Mouse (Mus musculus) myocyte (in vitro differentiated cells): ENCODE measurements at regions not wholly inside any gene's neighbourhood (a gene's known extent, or its start where the extent isn't known, plus 50 kb on each side); places are given as distances from the start of the nearest gene placed in this dataset.

Source experiments
- H3K27me3 ChIP-seq: one replicate; pipeline ENCODE4 v1.6.1; 2011; ENCODE audit not compliant: control insufficient read depth, insufficient read depth, insufficient read length
- H3K36me3 ChIP-seq: one replicate; pipeline ENCODE4 v1.6.1; 2011; ENCODE audit not compliant: control insufficient read depth, insufficient read depth
- H3K4me2 ChIP-seq: one replicate; pipeline ENCODE4 v1.6.1; 2011; ENCODE audit warnings: low read depth, control low read depth
- H3K4me3 ChIP-seq: one replicate; pipeline ENCODE4 v1.5.1; 2011; ENCODE audit warnings: mild to moderate bottlenecking, control low read depth, moderate library complexity
- H3K79me2 ChIP-seq: one replicate; pipeline ENCODE4 v1.6.1; 2011; ENCODE audit not compliant: control insufficient read depth, insufficient read depth
- H3ac ChIP-seq: one replicate; pipeline ENCODE4 v1.6.1; 2011; ENCODE audit not compliant: control insufficient read depth, insufficient read length
- CEBPB ChIP-seq: IDR thresholded peaks from 2 replicates; pipeline ENCODE4 v1.6.1; 2011; ENCODE audit warnings: mild to moderate bottlenecking, moderate library complexity; ENCODE audit not compliant: poor library complexity, insufficient read depth, severe bottlenecking
- E2F4 ChIP-seq: IDR thresholded peaks from one replicate; pipeline ENCODE4 v1.6.1; 2011; ENCODE audit warnings: mild to moderate bottlenecking, control low read depth, moderate library complexity; ENCODE audit not compliant: insufficient read depth
- MAX ChIP-seq: IDR thresholded peaks from one replicate; pipeline ENCODE4 v1.6.1; 2011; ENCODE audit warnings: low read depth, mild to moderate bottlenecking, control low read depth
- MYOD1 ChIP-seq, 3 experiments: IDR thresholded peaks; one replicate each; pipeline ENCODE4 v1.6.1; 2011; ENCODE audit warnings: control low read depth in 2 of 3, low read depth in 2 of 3, mild to moderate bottlenecking in 2 of 3, moderate library complexity in 1 of 3; ENCODE audit not compliant: insufficient read length in 2 of 3, control insufficient read depth in 1 of 3
- MYOG ChIP-seq, 3 experiments: IDR thresholded peaks; one replicate each; pipeline ENCODE4 v1.6.1; 2011; ENCODE audit warnings: control low read depth in 2 of 3, low read depth in 2 of 3, mild to moderate bottlenecking in 2 of 3; ENCODE audit not compliant: insufficient read length in 2 of 3, control insufficient read depth in 1 of 3, insufficient read depth in 1 of 3
- POLR2A ChIP-seq: IDR thresholded peaks from one replicate; pipeline ENCODE4 v1.6.1; 2011; ENCODE audit warnings: low read depth, mild to moderate bottlenecking, control low read depth, moderate library complexity; ENCODE audit not compliant: insufficient read length
- POLR2AphosphoS2 ChIP-seq: IDR thresholded peaks from one replicate; pipeline ENCODE4 v1.6.1; 2011; ENCODE audit warnings: low read depth, control low read depth; ENCODE audit not compliant: insufficient read length
- REST ChIP-seq: IDR thresholded peaks from one replicate; pipeline ENCODE4 v1.6.1; 2011; ENCODE audit warnings: mild to moderate bottlenecking, control low read depth, moderate library complexity; ENCODE audit not compliant: insufficient read depth, insufficient read length
- SRF ChIP-seq: IDR thresholded peaks from one replicate; pipeline ENCODE4 v1.6.1; 2011; ENCODE audit warnings: low read depth; ENCODE audit not compliant: control insufficient read depth, insufficient read length
- TCF12 ChIP-seq: IDR thresholded peaks from one replicate; pipeline ENCODE4 v1.6.1; 2011; ENCODE audit warnings: mild to moderate bottlenecking, control low read depth; ENCODE audit not compliant: poor library complexity, insufficient read depth, severe bottlenecking
- TCF3 ChIP-seq: IDR thresholded peaks from one replicate; pipeline ENCODE4 v1.6.1; 2011; ENCODE audit warnings: low read depth, control low read depth; ENCODE audit not compliant: insufficient read length
- USF1 ChIP-seq: IDR thresholded peaks from one replicate; pipeline ENCODE4 v1.6.1; 2011; ENCODE audit warnings: low read depth, mild to moderate bottlenecking, control low read depth, moderate library complexity

GRCm38 (mm10) chr3:140949880-140950662 is 262.1 kb downstream of the Pdha2 start:
- H3ac ChIP-seq = no peak overlapping the region
- H3K36me3 ChIP-seq = no peaks in the 10 kb centered on the region
- no peaks in the 10 kb centered on the region for H3K79me2 ChIP-seq
- H3K27me3 ChIP-seq = no peaks in the 10 kb centered on the region
- TF ChIP-seq REST (no peak), MAX (no peak), E2F4 (no peak), POLR2AphosphoS2 (no peak), POLR2A (no peak), MYOD1 (IDR thresholded peaks at IDR 0.05; ENCODE audit: control insufficient read depth in 1 of 3, insufficient read length in 2 of 3, low read depth in 2 of 3) (no peak), SRF (no peak), USF1 (no peak), CEBPB (no peak), TCF3 (no peak)
- H3K4me3 ChIP-seq = no peak overlapping the region
- no peak overlapping the region for H3K4me2 ChIP-seq

- H3K27me3 ChIP-seq = no peaks in the 10 kb centered on the region
- H3ac ChIP-seq = no peak overlapping the region
- no peak overlapping the region for H3K4me2 ChIP-seq
- H3K4me3 ChIP-seq = no peak overlapping the region
- H3K79me2 ChIP-seq = no peaks in the 10 kb centered on the region
- no peak for TF ChIP-seq USF1
- no peak for TF ChIP-seq MYOD1 (IDR thresholded peaks at IDR 0.05; ENCODE audit: control insufficient read depth in 1 of 3, insufficient read length in 2 of 3, low read depth in 2 of 3)
- TF ChIP-seq MYOG (IDR thresholded peaks at IDR 0.05; ENCODE audit: control insufficient read depth in 1 of 3, insufficient read depth in 1 of 3, insufficient read length in 2 of 3, low read depth in 2 of 3) = no peak
- no peak for TF ChIP-seq TCF3
- TF ChIP-seq POLR2AphosphoS2 = no peak
- TF ChIP-seq POLR2A = no peak
- TF ChIP-seq E2F4 = no peak
- no peak for TF ChIP-seq SRF
- TF ChIP-seq CEBPB = no peak
- no peak for TF ChIP-seq REST
- TF ChIP-seq MAX = no peak
- no peak for TF ChIP-seq TCF12
- H3K36me3 ChIP-seq = no peaks in the 10 kb centered on the region
Measured at GRCm38 (mm10) chr3:140942450-140942849, 269.7 kb downstream of the Pdha2 start.

- no peaks in the 10 kb centered on the region for H3K36me3 ChIP-seq
- no peaks in the 10 kb centered on the region for H3K79me2 ChIP-seq
- no peaks in the 10 kb centered on the region for H3K27me3 ChIP-seq
- H3K4me3 ChIP-seq = no peak overlapping the region
- TF ChIP-seq CEBPB (no peak), MYOD1 (IDR thresholded peaks at IDR 0.05; ENCODE audit: control insufficient read depth in 1 of 3, insufficient read length in 2 of 3, low read depth in 2 of 3) (no peak), E2F4 (no peak), USF1 (no peak), POLR2AphosphoS2 (no peak), REST (no peak), MAX (no peak), SRF (no peak), MYOG (IDR thresholded peaks at IDR 0.05; ENCODE audit: control insufficient read depth in 1 of 3, insufficient read depth in 1 of 3, insufficient read length in 2 of 3, low read depth in 2 of 3) (no peak), TCF3 (no peak), TCF12 (no peak), POLR2A (no peak)
- H3ac ChIP-seq = no peak overlapping the region
- H3K4me2 ChIP-seq = no peak overlapping the region
Measured at GRCm38 (mm10) chr3:140941898-140942297, 270.3 kb downstream of the Pdha2 start.

GRCm38 (mm10) chr3:140941316-140941715 is 270.8 kb downstream of the Pdha2 start:
- TF ChIP-seq USF1 = no peak
- no peak for TF ChIP-seq POLR2A
- TF ChIP-seq E2F4 = no peak
- TF ChIP-seq CEBPB = no peak
- no peak for TF ChIP-seq POLR2AphosphoS2
- no peak for TF ChIP-seq MYOG (IDR thresholded peaks at IDR 0.05; ENCODE audit: control insufficient read depth in 1 of 3, insufficient read depth in 1 of 3, insufficient read length in 2 of 3, low read depth in 2 of 3)
- TF ChIP-seq SRF = no peak
- TF ChIP-seq TCF12 = no peak
- Histone ChIP-seq H3ac (no peak overlapping the region), H3K4me3 (no peak overlapping the region), H3K27me3 (no peaks in the 10 kb centered on the region), H3K79me2 (no peaks in the 10 kb centered on the region), H3K4me2 (no peak overlapping the region), H3K36me3 (no peaks in the 10 kb centered on the region)

- Histone ChIP-seq H3ac (no peak overlapping the region), H3K36me3 (no peaks in the 10 kb centered on the region), H3K4me3 (no peak overlapping the region), H3K27me3 (no peaks in the 10 kb centered on the region), H3K79me2 (no peaks in the 10 kb centered on the region), H3K4me2 (no peak overlapping the region)
- TF ChIP-seq MAX = no peak
- no peak for TF ChIP-seq POLR2A
- TF ChIP-seq MYOD1 (IDR thresholded peaks at IDR 0.05; ENCODE audit: control insufficient read depth in 1 of 3, insufficient read length in 2 of 3, low read depth in 2 of 3) = no peak
- no peak for TF ChIP-seq SRF
- no peak for TF ChIP-seq USF1
- TF ChIP-seq CEBPB = no peak
- TF ChIP-seq POLR2AphosphoS2 = no peak
- TF ChIP-seq TCF12 = no peak
- TF ChIP-seq MYOG (IDR thresholded peaks at IDR 0.05; ENCODE audit: control insufficient read depth in 1 of 3, insufficient read depth in 1 of 3, insufficient read length in 2 of 3, low read depth in 2 of 3) = no peak
Measured at GRCm38 (mm10) chr3:140933156-140933555, 279.0 kb downstream of the Pdha2 start.
